Mouse (Mus musculus) spleen, postnatal 10 days (tissue): Measurements from ENCODE around the gene Zfp1.

ENCODE experiments used
- DNase-seq, 2 experiments: peaks; one replicate each; pipeline ENCODE4 v3.0.0; 2021 to 2022; ENCODE audit warnings: low spot score in 2 of 2

Gene Zfp1

GRCm38 (mm10) chr8:111676237-111676636, 33.0 kb downstream of the Zfp1 start:
- peak; percentile 17 to 49 for DNase-seq

- peak; percentile 34 to 60 for DNase-seq
Observed at GRCm38 (mm10) chr8:111678111-111678510, 34.9 kb downstream of the Zfp1 start.

- no peak for DNase-seq
Observed at GRCm38 (mm10) chr8:111678848-111679247, 35.6 kb downstream of the Zfp1 start.

GRCm38 (mm10) chr8:111680423-111681028, 37.3 kb downstream of the Zfp1 start:
- DNase-seq = no peak

GRCm38 (mm10) chr8:111681153-111681552, 38.0 kb downstream of the Zfp1 start:
- DNase-seq = no peak

GRCm38 (mm10) chr8:111682521-111682920, 39.3 kb downstream of the Zfp1 start:
- no peak for DNase-seq

GRCm38 (mm10) chr8:111686881-111687280, 43.7 kb downstream of the Zfp1 start:
- DNase-seq = no peak

GRCm38 (mm10) chr8:111690960-111691445, 47.8 kb downstream of the Zfp1 start, which contains the start of gene Ctrb1:
TSS of gene Ctrb1 (minus strand) at chr8:111691010.
- DNase-seq = no peak

GRCm38 (mm10) chr8:111693261-111693741, 50.1 kb downstream of the Zfp1 start:
- DNase-seq = no peak

GRCm38 (mm10) chr8:111695441-111695840, 52.2 kb downstream of the Zfp1 start:
- DNase-seq = no peak

GRCm38 (mm10) chr8:111697655-111698054, 54.5 kb downstream of the Zfp1 start:
- no peak for DNase-seq

- DNase-seq = no peak
Observed at GRCm38 (mm10) chr8:111699035-111699434, 55.8 kb downstream of the Zfp1 start.

GRCm38 (mm10) chr8:111700201-111700600, 57.0 kb downstream of the Zfp1 start:
- no peak for DNase-seq

GRCm38 (mm10) chr8:111700740-111701139, 57.5 kb downstream of the Zfp1 start:
- DNase-seq = no peak

GRCm38 (mm10) chr8:111701380-111701779, 58.2 kb downstream of the Zfp1 start:
- DNase-seq = no peak

- no peak for DNase-seq
Observed at GRCm38 (mm10) chr8:111704585-111704984, 61.4 kb downstream of the Zfp1 start.

- DNase-seq = no peak
Observed at GRCm38 (mm10) chr8:111705222-111705621, 62.0 kb downstream of the Zfp1 start.

GRCm38 (mm10) chr8:111705699-111706098, 62.5 kb downstream of the Zfp1 start:
- DNase-seq = no peak

- DNase-seq = no peak
Observed at GRCm38 (mm10) chr8:111708265-111708664, 65.1 kb downstream of the Zfp1 start.

- no peak for DNase-seq
Observed at GRCm38 (mm10) chr8:111709223-111709622, 66.0 kb downstream of the Zfp1 start.

- no peak for DNase-seq
Observed at GRCm38 (mm10) chr8:111710777-111711485, 67.7 kb downstream of the Zfp1 start.

- no peak for DNase-seq
Observed at GRCm38 (mm10) chr8:111712135-111712534, 68.9 kb downstream of the Zfp1 start.

GRCm38 (mm10) chr8:111712588-111712987, 69.4 kb downstream of the Zfp1 start:
- peak in 1 of 2 experiments; percentile 68 for DNase-seq
